Mouse (Mus musculus) CH12.LX (cell line): Measurements from ENCODE around the gene March7. TPM values are rescaled to one million over a fixed set of nuclear protein-coding genes. Genes with fewer than 3 reads are reported as not detected.
A peak's percentile ranks its signal among the peaks of the same experiment; 100 is the strongest.

Experiments
- DNase-seq: peaks from one replicate; pipeline ENCODE4 v3.0.0-alpha.2; 2013; ENCODE audit errors: extremely low read depth
- H3K27ac ChIP-seq: 2 replicates; pipeline ENCODE4 v1.5.1; 2012; ENCODE audit warnings: low read depth, mild to moderate bottlenecking, control low read depth, moderate library complexity; ENCODE audit not compliant: insufficient read depth
- H3K27me3 ChIP-seq: replicated peaks from 2 replicates; pipeline ENCODE3; 2012; ENCODE audit warnings: inconsistent platforms
- H3K36me3 ChIP-seq, 2 experiments: replicated peaks in 1 of 2; 2 replicates each; pipeline versions ENCODE3 to v1.6.1; 2012; ENCODE audit warnings: inconsistent platforms in 1 of 2, low read length in 1 of 2, mild to moderate bottlenecking in 1 of 2, mixed read lengths in 1 of 2, moderate library complexity in 1 of 2; ENCODE audit not compliant: control insufficient read depth in 1 of 2, insufficient read depth in 1 of 2
- H3K4me1 ChIP-seq, 2 experiments: 2 replicates each; pipeline ENCODE4 v1.6.1; 2012; ENCODE audit warnings: inconsistent platforms in 1 of 2, moderate library complexity in 1 of 2; ENCODE audit not compliant: insufficient read depth in 2 of 2, control insufficient read depth in 1 of 2
- H3K4me2 ChIP-seq: 2 replicates; pipeline ENCODE4 v1.6.1; 2012; ENCODE audit warnings: low read depth, mild to moderate bottlenecking, control low read depth; ENCODE audit not compliant: poor library complexity, insufficient read depth, severe bottlenecking
- H3K4me3 ChIP-seq, 3 experiments: fragments of 150-350 bp in 1 of 3; sonication (generic) in 1 of 3; replicated peaks in 1 of 3; 2 replicates each; pipeline versions ENCODE3 to v1.5.1; 2011 to 2012; ENCODE audit warnings: low read depth in 2 of 3, low read length in 2 of 3, mild to moderate bottlenecking in 2 of 3, moderate library complexity in 2 of 3, control low read depth in 1 of 3, improper control_type of control experiment in 1 of 3, inconsistent platforms in 1 of 3, mixed read lengths in 1 of 3; ENCODE audit not compliant: poor library complexity in 1 of 3
- H3K79me2 ChIP-seq: replicated peaks from 2 replicates; pipeline ENCODE4 v1.6.1; 2012; ENCODE audit warnings: mild to moderate bottlenecking, moderate library complexity; ENCODE audit not compliant: control insufficient read depth, poor library complexity, insufficient read depth, severe bottlenecking; ENCODE audit errors: extremely low read depth
- H3K9ac ChIP-seq: 2 replicates; pipeline ENCODE4 v1.6.1; 2012; ENCODE audit warnings: low read depth, mild to moderate bottlenecking, control low read depth, moderate library complexity; ENCODE audit not compliant: insufficient read depth
- H3K9me3 ChIP-seq: replicated peaks from 2 replicates; pipeline ENCODE3; 2012; ENCODE audit warnings: low read length, inconsistent platforms, mixed read lengths
- BHLHE40 ChIP-seq: IDR thresholded peaks from 2 replicates; pipeline ENCODE4 v1.6.1; 2011; ENCODE audit warnings: mild to moderate bottlenecking, low read depth, low read length, improper control_type of control experiment
- ELF1 ChIP-seq: IDR thresholded peaks from 2 replicates; pipeline ENCODE4 v1.6.1; 2014; ENCODE audit warnings: low read depth, mild to moderate bottlenecking, inconsistent platforms, low read length, improper control_type of control experiment
- EP300 ChIP-seq: IDR thresholded peaks from 2 replicates; pipeline ENCODE4 v1.6.1; 2011; ENCODE audit warnings: low read length, improper control_type of control experiment
- ETS1 ChIP-seq: conservative IDR thresholded peaks from 2 replicates; pipeline ENCODE4 v1.6.1; 2012; ENCODE audit warnings: low read depth, mild to moderate bottlenecking, inconsistent platforms, low read length, improper control_type of control experiment, moderate library complexity
- IRF4 ChIP-seq: IDR thresholded peaks from 2 replicates; pipeline ENCODE4 v1.6.1; 2014; ENCODE audit warnings: low read depth, mild to moderate bottlenecking, inconsistent platforms, low read length, improper control_type of control experiment
- JUND ChIP-seq: conservative IDR thresholded peaks from 2 replicates; pipeline ENCODE4 v1.6.1; 2011; ENCODE audit warnings: low read depth, low read length, improper control_type of control experiment
- MEF2A ChIP-seq: IDR thresholded peaks from 2 replicates; pipeline ENCODE4 v1.6.1; 2014; ENCODE audit warnings: low read depth, mild to moderate bottlenecking, inconsistent platforms, low read length, improper control_type of control experiment, borderline replicate concordance
- PAX5 ChIP-seq: IDR thresholded peaks from 2 replicates; pipeline ENCODE4 v1.6.1; 2012; ENCODE audit warnings: low read length, inconsistent platforms, mixed read lengths
- POLR2A ChIP-seq: IDR thresholded peaks from 2 replicates; pipeline ENCODE4 v1.6.1; 2011; ENCODE audit warnings: low read depth, mild to moderate bottlenecking, improper control_type of control experiment, low read length
- RAD21 ChIP-seq: IDR thresholded peaks from 2 replicates; pipeline ENCODE4 v1.6.1; 2011; ENCODE audit warnings: low read depth, mild to moderate bottlenecking, low read length, improper control_type of control experiment, moderate library complexity
- RCOR1 ChIP-seq: conservative IDR thresholded peaks from 2 replicates; pipeline ENCODE4 v1.6.1; 2012; ENCODE audit warnings: low read depth, mild to moderate bottlenecking, inconsistent platforms, low read length, improper control_type of control experiment
- TBP ChIP-seq: conservative IDR thresholded peaks from 2 replicates; pipeline ENCODE4 v1.6.1; 2011; ENCODE audit warnings: low read depth, low read length, improper control_type of control experiment
- TCF12 ChIP-seq: IDR thresholded peaks from 2 replicates; pipeline ENCODE4 v1.6.1; 2014; ENCODE audit warnings: low read depth, mild to moderate bottlenecking, inconsistent platforms, low read length, improper control_type of control experiment
- ZKSCAN1 ChIP-seq: IDR thresholded peaks from 2 replicates; pipeline ENCODE4 v1.6.1; 2012; ENCODE audit warnings: low read depth, inconsistent platforms, low read length, improper control_type of control experiment, borderline replicate concordance
- ZNF384 ChIP-seq: IDR thresholded peaks from 2 replicates; pipeline ENCODE4 v1.6.1; 2012; ENCODE audit warnings: low read depth, low read length, improper control_type of control experiment, inconsistent platforms
- dilution Hi-C: fragments of 300-500 bp; cut with MboI; formaldehyde crosslinking; loops from 2 replicates; pipeline ENCODE4 v1.14.3; 2020; ENCODE audit warnings: low sequenced_read_pairs; ENCODE audit not compliant: extremely low pct_unique_long_range_greater_than_20kb, extremely low pct_ligation_motif_present
- in situ Hi-C: fragments of 300-500 bp; cut with MboI; formaldehyde crosslinking; loops from 3 replicates; pipeline ENCODE4 v1.14.3; 2019; ENCODE audit warnings: low sequenced_read_pairs, low pct_ligation_motif_present, low pct_unique_long_range_greater_than_20kb, mixed read lengths
- polyA plus RNA-seq: library from polyadenylated mRNA; unstranded; fragments of >175 nt; gene quantifications from 2 replicates; pipeline ENCODE4 v1.2.1, GENCODE M21; 2012; ENCODE audit warnings: low read depth; ENCODE audit not compliant: insufficient read length
- total RNA-seq, 2 experiments: library from RNA; depleted of rRNA; stranded (reverse); fragments of 300-350 nt in 1 of 2; fragments of >200 nt in 1 of 2; gene quantifications; 2 replicates each; pipeline ENCODE4 v1.2.3; 2012 to 2014

March7 gene
- total and polyA plus RNA-seq, 3 experiments: 44.5 to 121 (median 53.7) TPM

- Histone ChIP-seq H3K36me3 (no peaks in the 10 kb centered on the region), H3K27ac (no peak overlapping the region), H3K9me3 (peaks cover 5% of the 10 kb centered on the region), H3K79me2 (no peaks in the 10 kb centered on the region), H3K4me1 (peaks cover 2 to 40% of the 10 kb centered on the region in 2 experiments; a peak in 3 of 4 replicates), H3K27me3 (no peaks in the 10 kb centered on the region), H3K4me3 (no peak overlapping the region), H3K4me2 (no peak overlapping the region), H3K9ac (no peak overlapping the region)
- in situ Hi-C loops (no loop called here), dilution Hi-C loops (no loop called here)
- TF ChIP-seq JUND: no peak
- 0 out of 2 replicates have a peak, but pooled peaks have one; percentile 34 for TF ChIP-seq ZNF384
- TF ChIP-seq PAX5: no peak
- TF ChIP-seq TCF12: no peak
- TF ChIP-seq ZKSCAN1: no peak
- TF ChIP-seq EP300: no peak
- TF ChIP-seq POLR2A: no peak
- DNase-seq: no peak
Observed at GRCm38 (mm10) chr2:60175078-60175477, 34.6 kb upstream of the March7 start.

- Histone ChIP-seq H3K36me3 (no peaks in the 10 kb centered on the region), H3K4me2 (peak overlapping the region; percentile 83), H3K79me2 (no peaks in the 10 kb centered on the region), H3K4me3 (peak overlapping the region in 1 of 3 experiments; percentile 11), H3K9ac (peak overlapping the region; percentile 59; the same call in 1 of the 2 replicates), H3K9me3 (peaks cover 5% of the 10 kb centered on the region), H3K27me3 (no peaks in the 10 kb centered on the region), H3K4me1 (peaks cover 2 to 39% of the 10 kb centered on the region in 2 experiments; a peak in 3 of 4 replicates), H3K27ac (peak overlapping the region; percentile 85)
- TF ChIP-seq RCOR1: no peak
- TF ChIP-seq ETS1: no peak; the same call in 1 of the 2 replicates
- no peak for TF ChIP-seq TBP
- peak; percentile 87 for TF ChIP-seq EP300
- no peak for TF ChIP-seq RAD21
- 0 out of 2 replicates have a peak, but pooled peaks have one; percentile 13 for TF ChIP-seq ELF1
- peak; percentile 69; the same call in 1 of the 2 replicates for TF ChIP-seq TCF12
- TF ChIP-seq MEF2A: peak; percentile 60; the same call in 1 of the 2 replicates
- TF ChIP-seq BHLHE40: peak; percentile 13; the same call in 1 of the 2 replicates
- TF ChIP-seq IRF4: peak; percentile 84
- peak; percentile 81 for DNase-seq
- dilution Hi-C loops: no loop called here
- in situ Hi-C loops: no loop called here
Observed at GRCm38 (mm10) chr2:60176087-60176486, 33.6 kb upstream of the March7 start.
